Mouse (Mus musculus) kidney, adult 10 weeks (tissue): ENCODE results near the gene Muc15. TPM values are rescaled to one million over a fixed set of nuclear protein-coding genes. Genes with fewer than 3 reads are reported as not detected.

Experiments used
- polyA plus RNA-seq: library from polyadenylated mRNA; stranded (reverse); fragments of 350-450 nt; fragmentation: Illumina TruSeq; extraction: RNeasy Lipid Tissue Mini Kit (QIAGEN cat#74804); gene quantifications from one replicate; pipeline ENCODE4 v1.2.3, GENCODE M21; 2014; ENCODE audit warnings: low read depth, low replicate concordance

The Muc15 gene
- not detected for polyA plus RNA-seq

GRCm38 (mm10) chr2:110721290-110721753, at the start of gene Muc15:
Gene Muc15 (plus strand): TSS chr2:110721340.

Other genes starting within 250 kb of the Muc15 start
- 515 TPM for gene Slc5a12, start 124.0 kb upstream of the Muc15 start, polyA plus RNA-seq
- not detected for gene Ano3, start 229.6 kb downstream of the Muc15 start, polyA plus RNA-seq